Mouse (Mus musculus) retina, postnatal 7 days (tissue): ENCODE measurements around the gene Phf21a.

ENCODE experiments used
- DNase-seq: peaks from one replicate; pipeline ENCODE4 v3.0.0-alpha.2; 2012; ENCODE audit warnings: low read depth, low spot score

Phf21a gene

DNA sequence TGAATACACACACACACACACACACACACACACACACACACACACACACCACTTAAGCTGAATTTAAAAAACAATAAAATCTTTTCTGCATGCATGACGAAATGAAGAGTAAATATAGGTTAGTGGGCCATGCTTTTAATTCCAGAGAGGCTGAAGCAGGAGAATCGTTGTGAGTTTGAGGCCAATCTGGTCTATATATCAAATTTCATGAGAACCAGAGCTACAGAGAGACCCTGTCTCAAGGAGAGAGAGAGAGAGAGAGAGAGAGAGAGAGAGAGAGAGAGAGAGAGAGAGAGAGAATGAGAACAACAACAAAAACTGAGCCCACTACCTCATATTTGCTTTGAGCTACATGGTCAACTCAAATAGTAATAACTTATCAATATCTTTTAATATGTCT is at the start of gene Phf21a:
Phf21a (plus strand) TSS at position 301 of the 400 bp plus-strand sequence.
- DNase-seq = no peak

DNA sequence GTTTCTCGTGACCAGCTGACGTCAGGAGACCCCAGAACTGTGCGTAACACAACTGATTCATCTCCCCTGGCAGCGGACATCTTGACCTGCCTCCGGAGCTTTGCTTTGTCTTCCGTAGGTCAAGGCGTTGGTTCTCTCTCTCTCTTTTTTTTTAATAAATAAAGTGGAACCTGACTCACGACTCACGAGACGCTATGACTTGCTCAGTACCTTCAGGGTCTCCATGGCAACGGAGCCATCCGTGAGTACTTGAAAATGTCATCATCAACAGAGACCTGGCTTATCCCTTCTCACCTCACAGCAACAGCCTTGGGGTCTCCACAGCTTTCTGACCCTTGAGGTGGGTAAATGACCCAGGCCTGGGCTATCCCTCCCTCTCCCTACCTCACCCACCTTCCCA is 49.6 kb upstream of the Phf21a start:
- DNase-seq = no peak

DNA sequence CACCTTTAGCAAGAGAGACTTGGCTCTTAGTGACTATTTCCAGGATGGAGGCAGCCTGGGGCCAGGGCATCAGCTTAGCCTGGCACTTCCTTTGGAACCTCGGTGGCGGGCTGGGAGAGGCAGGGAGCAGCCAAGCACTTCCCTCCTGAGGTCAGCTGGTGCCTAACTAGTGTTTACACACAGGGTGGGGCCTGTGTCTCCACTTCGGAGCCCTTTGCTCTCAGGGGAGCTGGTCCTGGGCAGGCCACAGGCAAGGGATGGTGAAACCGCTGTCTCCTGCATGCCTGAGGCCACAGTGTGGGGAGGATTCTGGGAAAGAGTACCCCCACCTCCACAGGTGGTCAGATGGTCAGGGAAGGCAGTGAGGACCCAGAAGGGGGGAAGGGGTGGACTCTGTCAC is 45.3 kb upstream of the Phf21a start:
- DNase-seq = no peak

DNA sequence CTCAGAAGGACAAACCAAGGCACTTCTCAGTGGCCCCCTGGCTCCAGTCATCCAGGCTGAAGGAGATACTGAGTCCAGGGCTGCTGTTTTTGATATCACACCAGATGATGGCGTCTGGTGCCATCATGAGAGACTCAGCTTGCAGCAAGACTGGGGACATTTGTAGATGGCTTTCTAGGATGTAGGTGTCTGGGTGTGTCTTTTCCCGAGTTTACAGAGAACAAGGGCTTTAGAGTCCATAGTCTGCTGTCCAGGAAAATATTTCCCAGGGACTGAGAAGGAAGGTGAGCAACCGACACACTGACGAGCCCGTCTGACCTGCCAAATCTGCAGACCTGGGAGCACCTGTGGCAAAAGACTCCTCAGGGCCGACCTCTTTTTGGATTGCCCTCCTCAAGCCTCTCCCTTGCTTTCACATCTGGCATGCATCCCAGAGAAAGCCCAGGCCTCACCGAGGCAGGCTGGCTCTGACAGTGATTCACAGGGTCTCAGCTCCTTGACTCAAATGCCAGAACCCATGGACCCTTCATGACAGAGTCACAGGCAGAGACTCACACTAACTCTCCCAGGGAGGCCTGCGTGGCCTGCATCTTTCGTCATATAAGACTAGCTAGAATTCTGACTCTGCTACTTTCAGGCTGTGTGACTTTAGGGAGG is 44.8 kb upstream of the Phf21a start:
- no peak for DNase-seq

DNA sequence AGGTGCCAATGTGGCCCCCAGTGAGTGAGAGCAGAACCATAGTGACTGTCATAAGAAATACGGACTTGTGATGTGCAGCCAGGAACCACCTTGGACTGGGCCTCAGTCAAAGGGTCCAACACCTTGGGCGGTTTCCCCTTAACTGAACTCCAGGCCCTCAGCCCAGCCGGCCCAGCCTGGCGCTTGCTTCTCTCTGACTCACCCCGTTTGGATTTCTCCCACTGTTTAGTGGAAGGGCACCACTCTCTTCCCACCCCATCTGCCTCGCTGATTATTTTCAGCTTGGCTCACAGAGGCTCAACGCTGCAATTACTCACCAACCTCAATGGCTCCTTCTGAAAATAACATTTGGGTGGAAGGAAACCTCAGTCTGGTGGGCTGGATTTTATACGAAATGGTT is 40.7 kb upstream of the Phf21a start:
- no peak for DNase-seq

DNA sequence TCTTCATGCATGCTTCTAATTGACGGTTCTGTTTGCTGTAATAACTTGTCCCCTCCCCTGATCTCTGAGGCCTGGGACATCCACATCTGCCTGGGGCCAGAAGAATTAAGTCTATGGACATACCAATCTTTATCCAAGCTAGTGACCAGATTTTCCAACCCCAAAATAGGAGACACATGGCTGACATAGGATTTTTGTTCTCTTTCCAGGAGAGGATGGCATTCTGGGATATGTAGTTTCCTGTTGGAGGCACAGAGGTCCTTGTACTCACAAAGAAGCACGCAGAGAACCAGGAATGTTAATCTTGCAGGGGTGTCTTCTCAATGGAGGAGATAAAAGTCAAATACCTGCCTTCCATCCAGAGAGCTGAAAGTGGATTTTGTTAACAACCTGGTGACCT is 40.2 kb upstream of the Phf21a start:
- DNase-seq = no peak

DNA sequence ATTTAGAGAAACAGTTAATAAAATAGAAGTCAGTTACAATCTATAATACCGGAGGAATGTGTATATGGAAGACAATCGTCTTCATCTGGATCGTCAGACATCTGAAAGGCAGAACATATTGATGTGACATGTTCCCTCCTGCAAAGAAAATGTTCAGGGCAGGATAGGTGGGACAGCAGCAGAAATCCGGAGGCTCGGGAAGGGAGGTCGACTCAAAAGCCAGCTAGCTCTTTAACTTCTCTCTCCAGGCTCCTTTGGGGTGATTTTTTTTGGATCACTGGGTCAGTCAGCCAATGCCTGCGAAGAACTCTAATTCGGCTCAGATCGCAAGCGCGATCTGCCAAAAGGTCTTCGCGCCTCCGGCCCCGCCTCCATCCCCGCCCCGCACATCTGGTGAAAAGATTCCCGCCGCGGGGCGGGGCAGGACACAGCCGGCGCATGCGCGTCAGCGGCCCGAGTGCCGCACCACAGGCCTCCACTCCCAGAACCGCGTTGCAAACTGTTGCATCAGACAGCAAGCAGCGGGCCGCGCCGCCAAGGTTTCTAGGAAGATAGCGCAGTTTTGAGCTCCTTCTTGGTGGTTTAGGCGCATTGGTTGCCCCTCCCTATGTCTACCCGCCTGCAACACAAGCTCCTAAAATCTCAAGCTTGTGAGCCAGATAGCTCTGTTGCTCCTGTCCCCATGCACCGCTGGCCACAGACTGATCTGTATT is 37.7 kb upstream of the Phf21a start:
- DNase-seq = peak; percentile 77

DNA sequence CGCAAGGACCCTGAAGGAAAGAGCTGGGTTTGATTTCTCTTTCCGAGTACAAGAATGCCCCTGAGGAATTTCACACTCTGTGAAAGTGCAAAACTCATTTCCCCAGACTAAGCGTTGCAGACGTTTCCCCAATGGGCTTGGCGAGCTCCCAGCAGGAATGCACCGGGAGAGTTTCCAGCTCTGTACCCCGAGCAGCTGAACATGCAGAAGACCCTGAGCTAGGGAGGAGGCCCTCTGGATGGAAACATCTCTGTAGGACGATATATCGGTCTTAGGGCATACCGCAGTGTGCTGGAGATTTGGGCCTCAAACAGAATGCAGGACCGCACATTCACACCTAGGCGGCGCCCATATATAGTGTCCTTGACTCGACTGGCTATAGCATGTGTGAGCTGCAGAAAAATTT is 37.1 kb upstream of the Phf21a start:
- DNase-seq = no peak

DNA sequence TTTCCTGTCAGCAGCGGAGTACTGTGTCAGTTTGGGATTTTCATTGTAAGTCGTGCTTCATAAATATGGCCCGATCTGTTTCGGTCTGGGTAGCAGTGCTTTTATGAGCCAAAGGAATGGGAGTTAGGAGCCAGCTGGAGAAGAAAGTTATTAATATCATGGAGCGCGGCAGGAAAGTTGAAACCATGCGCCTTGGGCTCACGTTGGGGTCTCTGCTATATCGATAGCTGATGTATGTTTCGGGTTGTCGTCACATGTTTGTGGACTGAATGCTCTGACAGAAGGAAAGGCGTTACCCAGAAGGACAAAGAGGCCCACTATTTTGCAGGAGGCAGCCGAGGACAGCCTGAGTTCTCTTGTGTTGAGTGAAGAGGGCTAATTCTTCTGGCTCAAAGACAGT is 36.2 kb upstream of the Phf21a start:
- no peak for DNase-seq

DNA sequence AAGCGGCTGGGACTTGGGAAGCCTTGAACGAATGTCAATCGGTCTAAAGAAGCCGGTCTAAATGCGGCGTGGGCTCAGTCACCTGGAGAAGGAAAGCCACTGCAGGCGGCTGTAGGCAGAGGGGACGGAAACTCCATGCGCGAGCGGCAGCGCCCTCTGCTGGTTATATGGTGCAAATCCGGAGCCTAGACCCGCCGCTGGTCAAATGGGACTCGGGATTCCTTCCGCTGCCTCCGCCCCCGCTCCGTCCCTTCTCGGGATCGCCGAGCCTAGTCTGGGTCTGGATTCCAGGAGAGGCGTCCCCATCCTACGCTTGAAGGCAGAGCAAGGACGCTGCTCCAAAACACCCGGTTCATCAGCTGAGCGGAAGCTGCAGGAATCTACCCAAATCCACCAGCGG is 34.4 kb upstream of the Phf21a start:
- DNase-seq = peak; percentile 87

DNA sequence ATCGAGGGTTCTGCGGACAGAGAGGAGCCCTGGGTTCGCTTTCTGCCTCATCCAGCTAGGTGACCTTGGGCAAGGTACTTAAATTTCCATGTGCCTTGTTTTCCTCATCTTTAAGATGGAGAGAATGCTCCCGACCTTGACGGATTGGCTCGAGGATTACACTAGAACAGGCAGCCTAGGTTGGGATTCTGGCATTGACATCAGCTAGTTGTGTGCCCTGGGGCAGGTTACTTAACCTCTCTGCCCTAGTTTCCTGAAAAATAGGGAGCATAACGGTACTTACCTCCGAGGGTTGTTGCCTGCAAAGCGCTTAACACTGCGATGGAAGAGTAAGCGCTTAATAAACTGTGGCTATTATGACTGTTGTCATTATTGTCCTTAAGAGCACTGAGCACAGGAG is 34.0 kb upstream of the Phf21a start:
- no peak for DNase-seq

DNA sequence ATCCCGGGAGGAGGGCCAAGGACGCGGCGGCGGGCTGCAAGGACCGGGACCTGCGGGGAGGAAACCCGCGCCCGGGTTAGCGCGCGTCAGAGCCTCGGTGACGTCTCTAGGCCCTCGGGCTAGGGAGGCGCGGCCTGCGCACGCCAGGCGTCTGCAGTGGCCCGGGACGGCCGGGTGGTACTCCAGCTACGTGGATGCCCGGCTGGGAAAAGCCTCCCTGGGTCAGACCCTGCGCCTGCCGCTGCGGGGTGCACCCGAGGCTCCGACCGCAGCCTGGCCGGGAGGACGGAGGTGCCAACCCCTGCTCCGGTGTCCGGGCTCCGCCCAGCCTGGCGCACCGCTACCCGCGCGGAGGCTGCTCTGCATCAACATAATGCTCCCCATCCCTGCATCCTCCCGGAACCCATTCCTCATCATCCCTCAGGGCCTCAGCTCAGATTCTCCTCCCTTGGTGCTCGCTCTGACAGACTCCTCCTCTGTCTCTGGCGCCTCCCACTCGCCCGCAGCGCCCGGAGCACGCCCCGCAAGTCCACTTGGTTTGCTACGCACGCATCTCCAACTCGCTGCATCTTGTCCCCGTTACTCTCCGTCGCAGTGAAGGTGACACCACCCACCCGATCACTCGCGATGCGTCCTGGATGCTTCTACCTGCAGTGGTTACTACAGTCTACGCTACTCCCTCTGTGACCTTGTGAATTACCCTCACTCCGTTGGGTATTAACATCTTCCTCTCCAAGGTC is 33.3 kb upstream of the Phf21a start:
- no peak for DNase-seq

DNA sequence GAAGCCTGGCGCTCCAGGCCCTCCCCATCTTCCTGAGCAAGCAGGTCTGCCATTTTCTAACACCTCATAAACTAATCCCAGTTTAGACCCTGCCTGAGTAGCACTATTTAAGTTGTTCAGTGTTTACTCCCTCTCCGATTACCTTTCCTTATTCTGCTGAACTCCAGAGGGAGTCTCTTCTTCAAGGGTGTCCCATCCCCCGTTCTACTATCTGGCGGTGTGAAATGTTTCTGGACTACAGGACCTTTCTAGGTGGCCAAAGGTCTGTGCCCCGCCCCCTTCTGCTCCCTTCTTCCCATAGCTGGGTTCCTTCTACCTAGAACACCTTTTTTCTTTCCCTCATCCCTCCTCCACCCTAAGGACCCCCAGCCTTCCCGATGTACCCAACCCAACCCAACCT is 32.6 kb upstream of the Phf21a start:
- no peak for DNase-seq

DNA sequence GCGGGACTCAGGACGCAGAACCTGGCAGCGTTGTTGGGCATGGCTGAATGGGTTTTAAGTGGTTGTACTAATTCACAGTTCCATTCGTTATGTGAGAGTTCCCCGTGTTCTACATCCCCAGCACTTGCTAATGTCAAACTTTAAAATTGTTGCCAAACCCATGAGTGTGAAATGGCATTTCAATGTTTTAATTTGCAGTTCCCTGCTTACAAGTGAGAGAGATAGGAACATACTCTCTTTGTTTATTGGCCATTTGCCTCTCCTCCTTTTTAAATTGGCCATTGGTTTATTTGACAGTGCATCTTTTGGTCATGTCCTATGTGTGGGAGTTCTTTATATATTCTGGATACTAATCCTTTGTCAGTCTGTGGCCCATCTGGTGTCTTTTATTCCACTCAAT is 31.6 kb upstream of the Phf21a start:
- DNase-seq = no peak

DNA sequence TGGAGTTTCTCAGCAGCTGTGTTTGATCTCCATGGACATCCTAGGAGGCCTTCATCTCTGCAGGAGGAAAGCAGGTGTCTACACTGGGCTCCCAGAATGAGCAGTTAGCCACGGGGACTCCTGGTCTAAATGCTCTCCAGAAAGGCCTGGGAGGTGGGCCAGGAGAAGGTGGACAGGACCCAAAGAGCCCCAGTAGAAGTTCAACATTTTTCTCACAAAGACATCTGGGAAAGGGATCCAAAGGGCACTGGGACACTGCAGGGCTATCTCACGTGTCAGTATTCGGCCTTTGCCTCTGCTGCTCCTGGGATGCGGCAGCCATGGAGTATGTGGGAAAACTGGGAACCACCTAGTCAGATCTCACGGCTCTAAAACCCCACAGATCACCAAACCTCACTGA is 29.8 kb upstream of the Phf21a start:
- DNase-seq = no peak

DNA sequence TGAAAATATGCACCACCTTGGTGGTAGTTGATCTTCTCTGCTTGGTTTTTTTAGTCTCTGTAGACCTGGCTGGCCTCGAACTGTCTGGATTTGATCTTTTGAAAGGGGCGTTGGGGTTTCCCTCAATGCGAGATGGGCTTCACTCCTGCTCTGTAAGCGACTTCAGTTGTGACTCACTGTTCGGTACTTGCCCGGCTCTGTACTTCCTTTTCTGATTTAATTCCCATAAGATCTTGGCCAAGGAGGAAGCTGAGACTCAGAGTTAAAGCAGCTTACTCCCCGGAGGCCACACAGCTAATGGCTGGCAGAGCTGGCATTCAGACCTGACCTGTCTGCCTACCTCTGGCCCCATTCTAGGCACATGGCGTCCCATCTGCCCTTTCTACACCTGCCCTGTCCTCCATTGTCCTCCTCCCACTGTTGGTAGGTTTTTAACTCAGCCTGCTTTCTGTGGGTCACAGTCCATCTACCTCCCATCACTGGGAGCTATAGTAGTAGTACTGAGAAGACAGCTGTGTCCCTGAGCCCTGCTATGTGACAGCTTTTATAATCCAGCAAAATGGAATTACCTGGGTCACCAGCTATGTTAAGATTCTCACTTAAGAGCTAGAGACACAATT is 27.5 kb upstream of the Phf21a start:
- no peak for DNase-seq

DNA sequence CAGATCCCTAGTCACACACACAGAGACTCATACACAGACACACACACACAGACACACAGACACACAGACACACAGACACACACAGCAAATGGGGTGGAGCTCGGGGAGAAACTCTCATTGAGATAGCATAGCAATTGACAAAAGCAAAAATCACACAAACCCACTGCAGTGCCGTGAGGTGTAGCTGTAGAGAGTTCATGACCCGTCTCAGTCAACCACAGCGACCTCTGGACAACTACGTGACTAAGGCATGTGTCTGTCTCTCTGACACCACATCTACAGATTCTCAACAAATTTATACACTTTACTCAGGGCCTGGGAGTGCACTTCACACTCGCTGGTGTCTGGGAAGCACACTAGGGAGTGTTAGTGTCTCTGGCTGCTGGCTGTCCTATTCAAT is 27.0 kb upstream of the Phf21a start:
- DNase-seq = no peak

DNA sequence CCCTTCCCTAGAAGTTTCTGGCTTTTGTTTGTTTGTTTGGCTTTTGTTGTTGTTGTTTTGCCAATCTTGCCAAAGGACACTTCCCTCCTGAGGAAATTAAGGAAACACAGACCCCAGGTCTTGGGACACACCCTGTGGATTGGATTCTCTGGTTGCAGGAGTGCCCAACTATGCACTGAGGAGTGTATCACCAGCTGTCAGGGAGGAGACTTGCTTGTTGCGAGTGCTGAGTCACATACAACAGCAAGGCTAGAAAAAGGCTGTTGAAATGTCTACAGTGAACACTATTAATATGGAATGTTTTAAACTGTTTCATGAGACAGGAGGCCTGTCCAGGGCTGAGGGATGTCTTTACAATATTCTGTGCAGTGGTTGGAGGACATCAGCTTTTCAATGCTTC is 26.0 kb upstream of the Phf21a start:
- DNase-seq = no peak

DNA sequence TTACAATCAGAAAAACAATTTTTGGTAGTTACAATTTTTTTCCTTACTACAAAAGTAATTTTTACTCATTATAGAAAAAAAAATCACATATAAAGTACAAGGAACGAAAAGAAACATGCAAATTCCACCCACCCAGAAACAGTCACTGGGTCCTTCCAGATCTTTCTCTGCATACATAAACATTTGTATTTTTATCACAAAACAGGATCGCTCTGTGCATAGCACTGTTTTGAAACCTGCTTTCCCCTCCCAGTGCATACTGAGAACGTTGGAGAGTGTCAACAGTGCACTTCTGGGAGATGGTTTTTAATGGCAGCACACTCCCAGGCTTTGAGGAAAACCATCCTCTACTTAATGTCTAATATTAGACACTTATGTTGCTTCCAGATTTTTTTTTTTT is 25.3 kb upstream of the Phf21a start:
- no peak for DNase-seq

DNA sequence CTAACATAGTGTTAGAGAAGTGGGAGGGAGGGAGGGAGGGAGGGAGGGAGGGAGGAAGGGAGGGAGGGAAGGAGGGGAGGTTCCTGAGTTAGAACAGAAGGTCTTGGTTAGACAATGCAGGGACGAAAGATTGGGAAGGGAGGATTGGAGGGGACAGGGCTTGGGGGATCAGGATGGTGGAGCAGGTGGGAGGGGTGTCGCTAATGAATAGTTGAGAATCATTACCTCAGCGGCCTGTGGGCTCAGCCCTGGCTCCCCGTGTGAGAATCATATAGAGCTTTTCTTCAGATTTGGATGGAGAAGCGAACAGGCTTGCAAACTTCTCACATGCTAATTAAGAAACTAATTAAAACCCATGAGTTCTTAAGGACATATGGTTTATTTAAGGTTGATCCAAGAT is 23.3 kb upstream of the Phf21a start:
- no peak for DNase-seq

DNA sequence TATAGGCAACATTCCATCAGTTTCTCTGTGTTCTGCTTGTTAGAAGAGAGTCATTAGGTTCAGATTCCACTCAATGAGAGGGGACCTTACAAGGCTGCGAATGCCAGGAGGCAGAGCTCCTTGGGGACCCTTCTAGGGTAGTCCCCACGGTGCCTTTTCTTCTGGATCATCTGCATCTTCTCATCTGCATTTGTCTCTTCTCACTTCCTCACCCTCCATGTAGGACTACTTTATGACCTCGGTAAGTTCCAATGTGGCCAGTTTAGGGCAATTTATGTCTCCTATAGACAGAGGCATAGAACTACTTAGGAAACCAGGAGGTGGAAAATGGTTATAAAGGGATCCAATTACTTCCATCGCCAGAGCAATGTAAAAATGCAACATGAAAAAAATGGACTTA is 21.8 kb upstream of the Phf21a start:
- no peak for DNase-seq

DNA sequence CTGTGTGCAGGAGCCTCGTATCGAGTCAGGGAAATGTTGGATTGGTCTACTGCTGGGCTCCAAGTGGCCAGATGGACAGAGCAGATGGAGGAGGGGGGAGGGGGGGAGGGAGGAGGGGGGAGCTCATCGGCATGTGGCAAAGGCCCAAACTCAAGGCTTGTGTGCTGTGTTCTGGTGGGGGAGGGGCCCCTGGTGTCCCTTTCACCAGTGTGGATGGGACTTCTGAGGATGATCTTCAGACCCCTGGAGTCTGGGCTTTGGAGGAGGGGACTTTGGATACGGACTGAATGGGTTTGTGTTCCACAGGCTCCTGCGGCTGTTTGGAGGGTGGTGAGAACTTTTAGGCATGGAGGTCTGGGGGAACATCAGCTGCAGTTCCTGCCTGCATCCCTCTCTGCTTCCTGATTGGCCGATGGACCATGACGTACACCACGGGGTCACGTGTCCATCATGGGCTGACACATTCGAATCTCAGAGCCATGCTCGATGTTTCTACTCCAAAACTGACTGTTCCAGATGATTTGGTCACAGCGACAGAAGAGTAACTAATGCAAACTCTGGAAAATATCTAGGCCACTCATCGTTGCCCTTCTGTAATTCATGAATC is 16.7 kb upstream of the Phf21a start:
- peak; percentile 5 for DNase-seq
